Mouse (Mus musculus) embryo, embryonic 10.5 days (tissue): ENCODE results near the gene Fam89a.

Source experiments
- DNase-seq: peaks from one replicate; pipeline ENCODE4 v3.0.0-alpha.2; 2015; ENCODE audit warnings: low spot score

Fam89a gene

DNA sequence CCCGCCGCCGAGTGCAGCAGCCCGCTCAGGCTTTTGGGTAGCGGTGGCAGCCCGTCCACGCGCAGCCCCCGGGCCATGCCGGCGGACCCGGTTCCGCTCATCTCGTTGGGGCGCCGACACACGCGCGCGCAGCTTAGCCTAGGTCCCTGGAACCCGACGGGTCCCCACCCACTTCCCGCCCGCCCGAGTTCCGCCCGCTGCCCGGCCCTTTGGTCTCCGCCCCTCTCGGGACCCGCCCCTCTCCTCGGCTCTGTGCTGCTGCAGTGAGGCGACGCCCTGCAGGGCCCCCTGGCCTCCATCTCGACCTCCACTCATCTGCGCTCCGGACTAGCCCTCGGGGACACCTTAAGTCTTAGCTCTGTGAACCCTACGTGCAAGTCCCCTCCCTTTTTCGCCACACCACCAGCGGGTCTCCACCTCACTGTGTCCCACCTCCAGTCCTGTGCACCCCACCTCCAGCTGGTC, at the start of gene Fam89a:
Fam89a (minus strand) TSS at position 124 of the 465 bp plus-strand sequence.
- peak; percentile 75 for DNase-seq

DNA sequence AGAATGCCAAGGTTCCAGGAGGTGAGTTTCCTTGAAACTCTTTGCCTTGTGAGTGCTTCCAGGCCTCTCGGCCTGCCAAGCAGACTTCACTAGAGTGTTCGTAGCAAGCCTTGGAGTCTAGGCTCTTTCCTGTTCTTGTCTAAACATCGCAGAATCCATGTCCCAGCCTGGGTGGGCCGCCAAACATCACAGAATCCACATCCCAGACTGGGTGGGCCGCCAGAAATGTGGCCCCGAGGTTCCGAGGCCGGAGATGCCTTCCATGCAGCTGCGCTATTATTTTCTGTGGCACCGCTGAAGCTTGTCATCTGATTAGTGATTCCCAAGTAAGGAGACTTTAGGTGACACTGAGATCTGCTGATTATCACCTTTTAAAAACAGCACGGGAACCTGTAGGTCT, 48.9 kb upstream of the Fam89a start:
- no peak for DNase-seq

DNA sequence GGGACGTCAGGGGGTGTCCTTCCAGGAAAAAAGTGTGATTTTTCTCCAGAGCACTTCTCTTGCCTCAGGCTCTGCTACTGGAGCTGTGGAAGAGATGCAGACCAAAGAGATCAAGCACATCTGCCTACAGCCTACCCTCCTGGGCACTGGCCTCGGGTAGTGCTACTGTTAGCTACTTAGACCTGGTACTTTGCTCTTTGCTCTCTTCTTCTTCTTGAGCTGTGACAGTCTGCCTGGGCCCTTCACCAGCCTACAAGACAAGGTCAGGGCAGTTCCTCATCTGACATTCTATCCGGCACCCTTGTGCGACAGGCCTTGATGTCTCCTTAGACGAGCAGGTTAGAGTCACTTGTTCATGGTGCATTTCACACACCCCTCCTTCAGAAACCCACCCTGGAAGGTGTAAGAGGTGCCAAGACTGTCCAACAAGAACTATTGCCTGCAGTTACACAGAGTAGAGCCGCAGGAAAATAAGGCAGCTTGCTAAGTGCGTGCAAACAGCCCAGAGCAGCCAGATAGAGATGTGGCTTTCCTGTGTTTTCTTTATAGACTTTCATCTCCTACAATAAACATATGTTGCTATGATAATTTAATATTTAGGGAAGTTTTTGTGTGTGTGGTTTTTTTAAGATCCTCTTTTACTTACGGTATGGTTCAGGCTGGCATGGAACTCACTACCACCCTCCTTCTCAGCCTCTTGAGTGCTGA, 44.3 kb upstream of the Fam89a start:
- DNase-seq: no peak

DNA sequence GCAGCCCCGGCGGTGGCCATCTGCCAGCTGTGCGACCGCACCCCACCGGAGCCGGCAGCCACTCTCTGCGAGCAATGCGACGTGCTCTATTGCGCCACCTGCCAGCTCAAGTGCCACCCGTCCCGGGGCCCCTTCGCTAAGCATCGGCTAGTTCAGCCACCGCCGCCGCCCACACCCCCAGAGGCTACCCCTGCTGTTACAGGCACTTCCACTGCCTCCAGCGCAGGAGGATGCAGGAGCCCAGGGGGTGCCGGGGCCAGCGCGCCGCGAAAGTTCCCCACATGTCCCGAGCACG, 42.8 kb upstream of the Fam89a start:
- peak; percentile 73 for DNase-seq

DNA sequence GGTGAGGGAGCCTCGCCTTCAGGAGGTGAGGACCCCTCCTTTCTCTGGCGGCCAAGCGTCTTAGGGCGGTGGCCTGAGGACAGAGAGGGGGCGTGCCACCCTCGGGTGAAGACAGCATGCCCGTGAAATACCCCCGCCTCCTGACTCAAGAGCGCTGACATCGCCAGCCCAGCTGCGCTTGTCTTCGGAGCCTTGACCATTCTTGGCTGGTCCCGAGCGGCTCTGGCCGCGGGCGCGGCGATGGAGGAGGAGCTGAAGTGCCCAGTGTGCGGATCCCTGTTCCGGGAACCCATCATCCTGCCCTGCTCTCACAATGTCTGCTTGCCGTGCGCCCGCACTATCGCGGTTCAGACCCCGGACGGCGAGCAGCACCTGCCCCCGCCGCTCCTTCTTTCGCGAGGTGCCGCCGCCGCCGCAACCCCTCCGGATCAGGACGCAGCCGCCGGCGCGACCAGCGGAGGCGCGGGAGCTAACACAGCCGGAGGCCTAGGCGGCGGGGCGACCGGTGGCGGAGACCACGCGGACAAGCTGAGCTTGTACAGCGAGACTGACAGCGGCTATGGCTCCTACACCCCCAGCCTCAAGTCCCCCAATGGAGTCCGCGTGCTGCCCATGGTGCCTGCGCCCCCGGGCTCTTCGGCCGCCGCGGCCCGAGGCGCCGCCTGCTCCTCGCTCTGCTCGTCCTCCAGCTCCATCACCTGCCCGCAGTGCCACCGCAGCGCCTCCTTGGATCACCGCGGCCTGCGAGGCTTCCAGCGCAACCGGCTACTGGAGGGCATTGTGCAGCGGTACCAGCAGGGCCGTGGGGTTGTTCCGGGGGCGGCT, 42.2 kb upstream of the Fam89a start:
- DNase-seq: peak; percentile 18

DNA sequence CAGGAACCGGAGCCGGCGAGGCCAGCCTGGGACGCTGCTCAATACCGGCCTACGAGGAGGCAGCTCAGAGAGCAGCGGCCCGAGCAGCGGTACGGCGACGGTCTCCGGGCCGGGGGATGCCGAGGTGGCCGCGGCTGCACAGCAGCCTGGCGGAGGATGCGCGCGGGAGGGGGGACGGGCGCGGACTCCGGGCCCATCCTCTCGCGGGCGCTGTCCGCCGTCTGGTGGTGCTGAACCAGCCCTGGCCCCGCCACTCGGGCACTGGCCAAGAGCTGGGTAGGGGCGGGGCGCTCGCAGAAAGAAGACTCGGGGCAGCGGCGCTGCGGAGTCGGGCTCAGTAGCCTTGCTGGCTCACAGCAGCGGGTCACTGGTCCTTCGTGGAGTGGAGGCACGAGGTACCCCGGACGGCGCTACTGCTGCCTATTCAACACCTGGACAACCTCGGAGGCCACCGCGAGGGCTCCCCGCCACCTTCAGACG, 41.6 kb upstream of the Fam89a start:
- DNase-seq: peak; percentile 89

DNA sequence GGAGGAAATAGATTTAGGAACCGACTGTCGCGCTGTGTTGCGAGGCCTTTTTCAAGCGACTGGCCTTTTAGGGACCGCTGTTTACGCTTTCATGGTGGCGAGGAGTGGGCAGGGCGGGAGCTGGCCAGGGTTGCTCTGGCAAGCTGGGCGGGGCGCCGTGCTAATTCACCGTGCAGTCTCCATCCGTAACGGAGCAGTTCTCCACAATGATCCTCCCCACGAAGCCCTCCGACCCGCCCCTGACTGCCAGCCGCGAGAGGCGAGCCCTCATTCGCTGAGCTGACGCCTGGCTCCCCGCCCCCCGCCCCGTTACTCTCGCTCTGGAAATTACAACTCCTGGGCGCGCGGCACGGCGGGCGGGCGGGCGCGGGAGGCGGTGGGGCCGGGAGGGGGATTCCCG, 41.1 kb upstream of the Fam89a start, which contains the start of gene Trim67:
Trim67 (plus strand) TSS at position 385 of the 400 bp plus-strand sequence.
- peak; percentile 88 for DNase-seq

DNA sequence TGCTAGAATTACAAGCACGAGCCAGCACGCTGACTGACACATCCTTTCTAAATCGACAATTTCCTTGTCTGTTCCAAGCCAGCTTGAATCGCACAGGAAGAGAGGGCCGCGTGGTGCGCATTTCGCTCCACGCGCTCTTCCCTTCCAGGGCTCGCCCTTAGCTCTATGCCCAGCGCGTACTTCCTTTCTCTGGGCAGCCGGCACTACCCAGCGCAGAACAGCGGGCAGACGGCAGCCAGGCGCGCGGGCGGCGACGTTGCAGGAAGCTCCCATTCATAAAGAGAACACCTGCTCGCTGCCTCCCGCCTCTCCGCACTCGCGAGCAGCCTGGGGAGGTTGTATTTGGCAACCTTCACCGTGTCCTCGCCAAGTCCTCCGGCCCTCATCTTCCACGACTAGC, 40.6 kb upstream of the Fam89a start:
- peak; percentile 37 for DNase-seq

DNA sequence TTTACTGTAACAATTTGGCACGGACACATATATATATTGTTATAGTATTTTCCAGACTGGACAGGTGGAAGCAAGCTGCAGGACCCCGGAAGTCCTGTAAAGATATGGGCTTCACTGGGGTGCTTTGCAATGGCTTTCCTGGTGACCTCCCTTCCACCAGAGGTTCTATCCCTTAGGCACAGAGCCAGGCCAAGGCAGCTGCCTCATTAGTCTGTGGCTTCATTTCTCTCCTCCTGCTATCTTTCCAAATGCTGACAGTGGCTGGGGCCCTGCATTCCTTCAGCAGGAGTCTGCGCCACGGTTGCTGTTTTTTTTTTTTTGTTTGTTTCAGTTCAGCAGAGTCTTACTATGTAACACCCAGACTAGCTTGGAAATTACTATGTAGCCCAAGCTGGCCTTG, 40.1 kb upstream of the Fam89a start:
- DNase-seq: no peak

DNA sequence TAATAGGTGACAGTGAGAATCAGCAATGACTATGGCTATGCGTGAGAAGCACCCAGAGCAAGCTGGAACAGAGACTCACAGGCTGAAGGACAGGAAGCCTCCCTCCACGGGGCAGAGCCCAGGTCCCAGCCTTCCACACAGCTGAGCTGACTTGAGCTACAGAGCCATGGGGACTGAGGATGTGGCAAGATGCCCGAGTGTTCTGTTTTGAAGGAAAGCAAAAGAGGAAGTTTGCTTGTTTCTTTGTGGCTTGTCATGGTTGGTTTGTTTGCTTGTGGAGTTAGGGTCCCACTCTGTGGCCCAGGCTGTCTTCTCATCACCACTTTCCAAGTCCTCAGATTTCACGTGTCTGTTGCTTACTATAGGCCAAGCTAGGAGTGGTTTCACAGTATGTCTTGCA, 39.0 kb upstream of the Fam89a start:
- DNase-seq: no peak

DNA sequence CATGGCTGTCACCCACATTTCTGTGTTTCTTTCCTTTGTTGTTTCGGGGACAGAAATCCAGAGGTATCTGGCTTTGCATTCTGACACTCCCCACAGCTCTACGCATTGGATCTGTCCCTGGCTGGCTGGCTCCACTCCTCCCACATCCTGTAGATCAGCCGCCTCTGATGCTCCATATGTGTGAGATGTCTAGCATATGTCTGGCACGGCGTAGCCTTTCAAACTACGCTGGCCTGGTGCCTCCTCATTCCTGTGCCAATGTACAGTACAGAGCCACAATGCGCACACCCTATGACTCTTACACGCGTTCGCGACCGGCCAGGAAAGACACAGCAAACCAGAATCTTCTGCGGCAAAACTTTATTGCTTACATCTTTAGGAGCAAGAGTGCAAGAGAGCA, 33.0 kb upstream of the Fam89a start:
- DNase-seq: no peak

DNA sequence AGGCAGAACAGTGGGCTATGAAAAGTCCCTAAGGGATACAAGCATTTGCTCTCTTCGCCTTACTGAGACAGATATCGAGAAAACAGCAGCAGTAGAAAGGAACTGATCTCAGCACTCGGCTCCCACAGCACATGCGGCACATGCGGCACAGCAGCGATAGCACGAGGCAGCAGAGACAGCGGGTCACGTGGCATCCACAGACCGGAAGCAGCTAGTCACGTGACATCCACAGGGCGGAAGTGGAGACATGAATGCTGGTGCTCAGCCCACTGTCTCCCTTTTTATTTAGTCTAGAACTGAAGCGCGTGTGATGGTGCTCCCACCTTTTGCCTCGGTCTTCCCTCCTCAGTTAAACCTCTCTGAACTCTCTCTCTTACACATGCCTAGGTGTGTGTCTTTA, 31.6 kb upstream of the Fam89a start:
- no peak for DNase-seq

DNA sequence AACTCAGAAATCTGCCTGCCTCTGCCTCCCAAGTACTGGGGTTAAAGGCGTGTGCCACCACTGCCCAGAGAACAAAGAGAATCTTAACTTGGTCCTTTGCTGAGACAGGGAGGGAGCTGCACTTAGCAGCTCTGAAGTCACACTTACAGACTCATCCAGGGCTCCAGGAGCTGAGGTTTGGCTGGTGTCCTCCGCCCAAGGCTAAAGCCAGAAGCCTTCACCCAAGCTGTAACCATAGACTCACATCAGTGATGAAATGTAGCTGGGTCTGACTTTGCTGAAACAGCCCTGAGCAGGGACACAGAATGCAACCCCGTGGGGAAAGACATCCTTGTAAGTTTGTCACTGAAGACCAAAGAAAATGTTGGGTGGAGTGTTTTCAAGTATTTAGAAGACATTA, 30.8 kb upstream of the Fam89a start:
- no peak for DNase-seq

DNA sequence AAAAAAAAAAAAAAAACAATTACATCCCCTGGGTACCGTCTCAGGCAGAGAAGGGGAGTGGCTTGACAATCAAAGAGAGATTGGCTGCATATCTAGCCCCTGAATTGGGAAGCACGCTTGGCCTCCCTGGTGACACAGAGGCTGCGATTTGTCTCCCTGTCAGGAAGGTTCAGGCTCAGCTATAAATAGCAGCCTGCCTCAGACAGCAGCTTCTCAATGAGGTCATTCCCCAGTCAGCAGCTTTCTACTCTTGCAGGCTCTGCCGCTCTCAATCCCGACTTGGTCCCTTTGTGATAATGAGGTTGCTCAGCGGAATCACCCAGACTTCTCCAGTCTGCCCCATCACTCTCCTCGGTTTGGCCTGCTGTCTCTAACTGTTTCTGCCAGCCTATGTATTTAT, 28.6 kb upstream of the Fam89a start:
- DNase-seq: peak; percentile 78

DNA sequence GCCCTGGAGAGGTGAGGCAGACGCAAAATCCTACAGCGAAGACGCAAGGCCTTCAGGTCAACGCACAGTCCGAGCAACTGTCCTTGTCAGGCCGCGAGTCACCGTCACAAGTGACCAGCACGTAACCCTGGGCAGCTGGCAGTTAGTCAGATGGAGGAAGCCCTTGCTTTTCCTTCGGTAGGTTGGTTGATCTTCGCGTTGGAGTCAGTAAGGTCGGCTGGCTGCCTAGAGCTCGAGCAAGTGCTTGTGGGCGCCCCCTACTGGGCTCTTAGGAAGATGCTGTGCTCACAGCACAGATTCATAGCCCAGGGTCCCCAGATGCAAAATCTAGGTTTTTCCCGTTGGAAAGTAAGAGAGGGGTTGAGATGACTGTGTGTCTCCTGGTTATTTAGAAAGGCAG, 24.1 kb upstream of the Fam89a start:
- peak; percentile 90 for DNase-seq

DNA sequence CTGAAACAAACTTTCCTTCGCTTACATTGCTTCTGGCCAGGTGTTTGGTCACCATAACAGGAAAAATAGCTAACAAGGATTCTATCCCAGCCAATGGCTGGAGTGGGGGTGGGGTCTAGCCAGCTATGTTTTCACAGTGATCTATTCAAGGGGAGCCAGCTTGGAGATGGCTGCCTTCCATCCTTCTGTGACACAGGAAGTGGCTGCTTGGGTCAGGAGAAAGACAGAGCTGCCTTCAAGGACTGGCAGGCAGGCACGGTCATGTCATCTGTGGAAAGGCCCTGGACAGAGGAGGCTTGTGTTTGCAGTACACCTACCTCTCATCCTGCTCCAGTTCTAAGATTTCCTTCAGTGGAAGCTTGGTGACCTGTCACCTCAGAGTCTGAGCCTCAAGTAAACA, 20.8 kb upstream of the Fam89a start:
- DNase-seq: no peak

DNA sequence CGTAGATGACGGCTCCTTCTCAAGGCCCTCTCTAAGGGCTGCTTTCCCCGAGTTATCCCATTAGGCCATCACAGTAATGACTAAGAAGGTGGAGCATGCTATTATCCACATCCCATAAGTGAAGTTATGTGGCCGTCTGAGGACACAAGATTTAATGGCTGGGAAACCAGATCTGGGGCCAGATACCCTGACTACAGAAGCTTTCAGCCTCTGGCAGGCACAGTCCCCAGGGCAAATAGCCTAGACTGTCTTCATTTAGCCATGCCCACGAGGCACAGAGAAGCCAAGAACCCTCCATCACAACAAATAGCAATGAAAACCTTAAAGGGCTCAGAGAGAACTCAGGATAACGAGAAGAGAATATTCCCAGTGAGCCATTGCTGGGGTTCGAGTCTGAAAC, 11.4 kb upstream of the Fam89a start:
- DNase-seq: no peak

DNA sequence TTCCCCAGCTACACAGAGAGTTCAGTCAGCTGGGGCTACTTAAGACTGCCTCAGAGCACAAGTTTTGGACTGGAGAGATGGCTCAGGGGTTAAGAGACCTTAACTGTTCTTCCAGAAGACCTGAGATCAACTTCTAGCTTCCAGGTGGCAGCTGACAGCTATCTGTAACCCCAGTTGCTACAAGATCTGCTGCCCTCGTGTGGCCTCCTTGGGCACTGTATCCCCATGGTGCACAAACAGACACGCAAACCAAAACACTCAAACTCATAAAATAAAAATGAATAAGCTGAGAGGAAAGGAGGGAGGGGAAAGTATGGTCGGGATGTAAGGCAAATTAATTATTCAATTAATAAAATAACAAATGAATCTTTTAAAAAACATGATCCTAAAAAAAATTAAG, 6.9 kb upstream of the Fam89a start:
- peak; percentile 31 for DNase-seq

DNA sequence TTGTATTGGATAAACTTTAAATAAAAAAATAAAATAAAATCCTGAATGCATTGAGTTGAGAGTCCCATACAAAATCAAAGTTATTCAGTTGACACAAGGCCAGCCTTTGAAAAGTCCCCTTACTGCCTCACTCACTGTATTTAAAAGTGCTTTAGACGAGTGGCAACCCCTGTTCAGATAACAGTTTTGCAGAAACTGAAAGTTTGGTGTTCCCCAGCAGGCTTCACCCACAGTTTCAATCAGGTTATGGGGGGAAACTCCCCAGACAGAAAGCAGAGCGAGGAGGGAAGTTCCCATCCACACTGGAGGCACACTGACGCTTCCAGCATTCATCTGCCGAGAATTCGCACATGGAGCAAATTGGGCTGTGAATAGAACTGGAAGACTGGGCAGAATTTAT, 5.0 kb upstream of the Fam89a start:
- DNase-seq: no peak

DNA sequence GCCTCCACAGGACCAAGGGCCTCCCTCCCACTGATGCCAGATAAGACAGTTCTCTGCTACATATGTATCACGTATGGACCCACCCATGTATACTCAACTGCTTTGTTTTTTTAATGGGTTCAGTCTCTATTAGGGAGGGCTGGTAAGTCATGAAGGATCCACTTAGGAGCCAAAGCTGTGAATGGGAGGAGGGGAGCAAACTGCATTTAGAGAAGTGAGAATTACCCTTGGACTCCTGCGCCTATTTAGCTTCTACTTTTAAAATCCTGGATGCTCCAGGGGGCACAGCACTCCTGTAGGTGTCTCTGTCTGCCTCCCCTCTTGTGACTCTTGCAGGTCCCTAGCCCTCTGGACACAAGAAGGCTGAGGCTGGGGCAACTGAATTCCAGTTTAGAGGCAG, 4.5 kb upstream of the Fam89a start:
- no peak for DNase-seq

DNA sequence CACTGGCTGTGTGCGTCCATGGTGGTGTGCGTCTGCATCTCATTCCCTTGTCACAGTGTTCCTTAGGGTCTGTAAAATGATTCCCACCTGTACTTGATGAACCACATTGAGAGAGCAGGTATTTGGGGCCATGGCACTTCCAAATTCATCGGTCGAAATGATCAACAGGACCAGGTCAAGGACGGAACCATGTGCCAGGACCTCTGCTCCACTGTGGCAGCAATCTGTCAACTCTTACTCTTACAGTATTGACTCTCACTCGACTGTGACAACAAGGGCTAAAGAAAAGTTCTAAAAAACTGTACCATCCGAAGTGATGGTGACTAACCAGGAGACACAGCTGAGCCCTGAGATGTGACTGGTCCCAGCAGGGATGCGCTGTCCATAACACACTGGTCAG, 3.8 kb upstream of the Fam89a start:
- DNase-seq: no peak

DNA sequence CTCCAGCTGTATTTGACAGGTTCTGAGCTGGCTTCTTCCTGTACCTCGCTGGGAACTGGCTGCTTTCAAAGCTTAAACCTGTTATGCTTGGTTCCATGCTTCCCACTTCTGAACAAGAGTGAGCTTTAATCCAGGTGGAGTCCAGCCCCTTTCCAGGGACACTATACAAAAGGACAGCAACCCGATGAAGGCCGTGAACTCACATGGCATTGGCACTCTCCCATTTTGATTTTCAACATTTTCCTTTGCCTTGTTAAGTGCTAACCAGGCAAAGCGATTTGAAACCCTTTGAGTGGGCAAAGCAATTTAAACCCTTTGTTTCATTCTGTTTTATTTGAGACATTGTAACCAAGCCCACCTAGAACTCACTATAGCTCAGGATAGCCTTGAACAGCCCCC, 3.2 kb upstream of the Fam89a start:
- no peak for DNase-seq

DNA sequence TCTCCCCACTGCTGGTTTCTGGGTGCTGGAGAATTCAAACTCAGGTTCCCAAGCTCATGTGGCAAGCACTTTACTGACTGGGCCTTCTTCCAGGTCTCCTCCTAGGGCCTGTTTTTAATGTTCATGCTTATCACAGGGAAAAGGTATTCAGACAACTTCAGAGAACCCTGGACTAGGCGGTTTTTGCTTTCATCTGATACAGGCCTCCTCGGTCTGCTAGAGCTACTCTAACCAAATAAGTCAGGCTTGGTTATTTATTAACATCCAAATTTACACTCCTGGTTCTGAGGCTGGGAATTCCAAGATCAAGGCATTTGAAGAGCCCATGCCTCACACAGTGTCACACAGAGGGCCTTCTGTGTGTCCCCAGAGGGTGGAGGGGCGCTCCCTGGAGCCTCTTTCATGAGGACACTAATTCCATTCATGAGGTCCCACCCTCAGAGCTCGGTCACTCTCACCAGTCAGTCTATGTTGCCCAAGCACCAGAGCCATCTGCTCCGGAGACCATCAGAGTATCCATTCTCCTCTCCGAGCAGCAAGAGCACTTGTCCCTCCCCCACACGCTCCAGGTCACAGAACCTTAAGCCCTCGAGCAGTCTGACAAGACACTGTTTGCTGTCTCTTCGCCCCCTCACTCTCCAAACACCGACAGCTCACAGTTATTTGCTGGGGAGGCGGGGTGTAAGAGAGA, 2.6 kb upstream of the Fam89a start:
- DNase-seq: peak; percentile 41
